Mouse (Mus musculus) CH12.LX (cell line): ENCODE results near the gene E2f3. TPM values are rescaled to one million over a fixed set of nuclear protein-coding genes. Genes with fewer than 3 reads are reported as not detected.
A peak's percentile ranks its signal among the peaks of the same experiment; 100 is the strongest.

Experiments used
- DNase-seq: peaks from one replicate; pipeline ENCODE4 v3.0.0-alpha.2; 2013; ENCODE audit errors: extremely low read depth
- H3K27ac ChIP-seq: 2 replicates; pipeline ENCODE4 v1.5.1; 2012; ENCODE audit warnings: low read depth, mild to moderate bottlenecking, control low read depth, moderate library complexity; ENCODE audit not compliant: insufficient read depth
- H3K27me3 ChIP-seq: replicated peaks from 2 replicates; pipeline ENCODE3; 2012; ENCODE audit warnings: inconsistent platforms
- H3K36me3 ChIP-seq, 2 experiments: replicated peaks in 1 of 2; 2 replicates each; pipeline versions ENCODE3 to v1.6.1; 2012; ENCODE audit warnings: inconsistent platforms in 1 of 2, low read length in 1 of 2, mild to moderate bottlenecking in 1 of 2, mixed read lengths in 1 of 2, moderate library complexity in 1 of 2; ENCODE audit not compliant: control insufficient read depth in 1 of 2, insufficient read depth in 1 of 2
- H3K4me1 ChIP-seq, 2 experiments: 2 replicates each; pipeline ENCODE4 v1.6.1; 2012; ENCODE audit warnings: inconsistent platforms in 1 of 2, moderate library complexity in 1 of 2; ENCODE audit not compliant: insufficient read depth in 2 of 2, control insufficient read depth in 1 of 2
- H3K4me2 ChIP-seq: 2 replicates; pipeline ENCODE4 v1.6.1; 2012; ENCODE audit warnings: low read depth, mild to moderate bottlenecking, control low read depth; ENCODE audit not compliant: poor library complexity, insufficient read depth, severe bottlenecking
- H3K4me3 ChIP-seq, 3 experiments: fragments of 150-350 bp in 1 of 3; sonication (generic) in 1 of 3; replicated peaks in 1 of 3; 2 replicates each; pipeline versions ENCODE3 to v1.5.1; 2011 to 2012; ENCODE audit warnings: low read depth in 2 of 3, low read length in 2 of 3, mild to moderate bottlenecking in 2 of 3, moderate library complexity in 2 of 3, control low read depth in 1 of 3, improper control_type of control experiment in 1 of 3, inconsistent platforms in 1 of 3, mixed read lengths in 1 of 3; ENCODE audit not compliant: poor library complexity in 1 of 3
- H3K79me2 ChIP-seq: replicated peaks from 2 replicates; pipeline ENCODE4 v1.6.1; 2012; ENCODE audit warnings: mild to moderate bottlenecking, moderate library complexity; ENCODE audit not compliant: control insufficient read depth, poor library complexity, insufficient read depth, severe bottlenecking; ENCODE audit errors: extremely low read depth
- H3K9ac ChIP-seq: 2 replicates; pipeline ENCODE4 v1.6.1; 2012; ENCODE audit warnings: low read depth, mild to moderate bottlenecking, control low read depth, moderate library complexity; ENCODE audit not compliant: insufficient read depth
- H3K9me3 ChIP-seq: replicated peaks from 2 replicates; pipeline ENCODE3; 2012; ENCODE audit warnings: low read length, inconsistent platforms, mixed read lengths
- BHLHE40 ChIP-seq: IDR thresholded peaks from 2 replicates; pipeline ENCODE4 v1.6.1; 2011; ENCODE audit warnings: mild to moderate bottlenecking, low read depth, low read length, improper control_type of control experiment
- CHD2 ChIP-seq: IDR thresholded peaks from 2 replicates; pipeline ENCODE4 v1.6.1; 2011; ENCODE audit warnings: low read length, improper control_type of control experiment
- ELF1 ChIP-seq: IDR thresholded peaks from 2 replicates; pipeline ENCODE4 v1.6.1; 2014; ENCODE audit warnings: low read depth, mild to moderate bottlenecking, inconsistent platforms, low read length, improper control_type of control experiment
- HCFC1 ChIP-seq: IDR thresholded peaks from 2 replicates; pipeline ENCODE4 v1.6.1; 2012; ENCODE audit warnings: low read depth, mild to moderate bottlenecking, inconsistent platforms, low read length, improper control_type of control experiment
- IRF4 ChIP-seq: IDR thresholded peaks from 2 replicates; pipeline ENCODE4 v1.6.1; 2014; ENCODE audit warnings: low read depth, mild to moderate bottlenecking, inconsistent platforms, low read length, improper control_type of control experiment
- JUN ChIP-seq: IDR thresholded peaks from 2 replicates; pipeline ENCODE4 v1.6.1; 2011; ENCODE audit warnings: low read depth, mild to moderate bottlenecking, low read length, improper control_type of control experiment, moderate library complexity; ENCODE audit not compliant: insufficient read depth
- MAX ChIP-seq: IDR thresholded peaks from 2 replicates; pipeline ENCODE4 v1.6.1; 2011; ENCODE audit warnings: low read length, improper control_type of control experiment
- MEF2A ChIP-seq: IDR thresholded peaks from 2 replicates; pipeline ENCODE4 v1.6.1; 2014; ENCODE audit warnings: low read depth, mild to moderate bottlenecking, inconsistent platforms, low read length, improper control_type of control experiment, borderline replicate concordance
- MXI1 ChIP-seq: IDR thresholded peaks from 2 replicates; pipeline ENCODE4 v1.6.1; 2011; ENCODE audit warnings: mild to moderate bottlenecking, low read depth, low read length, improper control_type of control experiment
- MYC ChIP-seq: IDR thresholded peaks from 2 replicates; pipeline ENCODE4 v1.6.1; 2011; ENCODE audit warnings: low read depth, mild to moderate bottlenecking, improper control_type of control experiment, low read length
- NELFE ChIP-seq: IDR thresholded peaks from 2 replicates; pipeline ENCODE4 v1.6.1; 2011; ENCODE audit warnings: low read depth, low read length, improper control_type of control experiment
- POLR2A ChIP-seq: IDR thresholded peaks from 2 replicates; pipeline ENCODE4 v1.6.1; 2011; ENCODE audit warnings: low read depth, mild to moderate bottlenecking, improper control_type of control experiment, low read length
- TBP ChIP-seq: conservative IDR thresholded peaks from 2 replicates; pipeline ENCODE4 v1.6.1; 2011; ENCODE audit warnings: low read depth, low read length, improper control_type of control experiment
- TCF12 ChIP-seq: IDR thresholded peaks from 2 replicates; pipeline ENCODE4 v1.6.1; 2014; ENCODE audit warnings: low read depth, mild to moderate bottlenecking, inconsistent platforms, low read length, improper control_type of control experiment
- USF2 ChIP-seq: conservative IDR thresholded peaks from 2 replicates; pipeline ENCODE4 v1.6.1; 2011; ENCODE audit warnings: low read depth, low read length, improper control_type of control experiment
- dilution Hi-C: fragments of 300-500 bp; cut with MboI; formaldehyde crosslinking; loops from 2 replicates; pipeline ENCODE4 v1.14.3; 2020; ENCODE audit warnings: low sequenced_read_pairs; ENCODE audit not compliant: extremely low pct_unique_long_range_greater_than_20kb, extremely low pct_ligation_motif_present
- in situ Hi-C: fragments of 300-500 bp; cut with MboI; formaldehyde crosslinking; loops from 3 replicates; pipeline ENCODE4 v1.14.3; 2019; ENCODE audit warnings: low sequenced_read_pairs, low pct_ligation_motif_present, low pct_unique_long_range_greater_than_20kb, mixed read lengths
- polyA plus RNA-seq: library from polyadenylated mRNA; unstranded; fragments of >175 nt; gene quantifications from 2 replicates; pipeline ENCODE4 v1.2.1, GENCODE M21; 2012; ENCODE audit warnings: low read depth; ENCODE audit not compliant: insufficient read length
- total RNA-seq, 2 experiments: library from RNA; depleted of rRNA; stranded (reverse); fragments of 300-350 nt in 1 of 2; fragments of >200 nt in 1 of 2; gene quantifications; 2 replicates each; pipeline ENCODE4 v1.2.3; 2012 to 2014

E2f3 gene
- total and polyA plus RNA-seq, 3 experiments: 7.6 to 20.7 (median 12.9) TPM

DNA sequence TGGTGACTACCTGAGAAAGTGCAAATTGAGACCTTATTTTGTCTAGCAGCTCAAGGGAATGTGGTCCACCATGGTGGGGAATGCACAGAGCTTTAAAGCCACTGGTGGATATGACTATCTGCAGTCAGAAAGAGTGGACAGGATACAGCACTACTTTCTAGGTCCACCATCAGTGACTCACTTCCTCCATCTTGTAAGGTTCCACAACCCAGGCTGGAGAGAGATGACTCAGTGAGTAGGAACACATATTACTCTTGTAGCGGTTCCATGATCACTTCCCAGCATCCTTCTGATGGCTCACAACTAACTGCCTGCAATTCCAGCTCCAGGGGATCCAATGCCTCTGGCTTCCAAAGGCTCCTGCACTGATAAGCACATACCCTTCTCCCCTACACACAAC lies 82.5 kb downstream of the E2f3 start (continued):
- no peak for TF ChIP-seq ELF1

DNA sequence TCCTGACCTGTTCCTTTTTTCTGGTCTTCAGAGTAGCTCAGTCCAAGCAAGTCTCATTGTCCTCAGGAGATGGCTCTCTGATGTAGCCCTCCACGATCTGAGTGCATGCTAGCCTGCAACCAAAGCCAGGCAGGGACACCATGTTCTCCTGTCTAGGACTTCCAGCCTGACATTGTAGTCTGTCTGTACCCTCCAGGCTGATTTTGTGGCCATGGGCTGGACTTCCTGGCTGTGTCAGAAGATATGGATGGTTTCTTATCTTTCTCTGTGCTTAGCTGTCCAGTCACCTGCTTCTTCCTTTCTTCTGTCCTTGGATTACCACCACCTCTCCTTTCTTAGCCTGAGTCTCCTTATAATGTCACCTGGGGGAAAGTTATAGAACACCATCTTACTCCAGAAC lies 83.2 kb downstream of the E2f3 start:
- Histone ChIP-seq H3K4me1 (peaks cover 12 to 28% of the 10 kb centered on the region in 2 experiments), H3K9me3 (no peaks in the 10 kb centered on the region), H3K4me2 (no peak overlapping the region), H3K4me3 (no peak overlapping the region), H3K27me3 (no peaks in the 10 kb centered on the region), H3K27ac (no peak overlapping the region), H3K9ac (no peak overlapping the region), H3K36me3 (peaks cover 0 to 13% of the 10 kb centered on the region in 2 experiments), H3K79me2 (no peaks in the 10 kb centered on the region)
- TF ChIP-seq JUN: no peak
- TF ChIP-seq MXI1: no peak
- no peak for TF ChIP-seq MAX
- no peak for TF ChIP-seq IRF4
- TF ChIP-seq NELFE: no peak
- no peak for TF ChIP-seq USF2
- TF ChIP-seq HCFC1: no peak
- no peak for TF ChIP-seq TCF12
- TF ChIP-seq MYC: no peak
- TF ChIP-seq CHD2: no peak
- no peak for TF ChIP-seq POLR2A
- no peak for TF ChIP-seq MEF2A
- dilution Hi-C loops: no loop called here
- in situ Hi-C loops: no loop called here
- DNase-seq: no peak

- H3K27ac ChIP-seq: no peak overlapping the region
- no peaks in the 10 kb centered on the region for H3K27me3 ChIP-seq
- no peaks in the 10 kb centered on the region for H3K79me2 ChIP-seq
- peaks cover 0 to 5% of the 10 kb centered on the region in 2 experiments for H3K36me3 ChIP-seq
- no peak overlapping the region for H3K4me3 ChIP-seq
- TF ChIP-seq TBP (peak; percentile 59; the same call in 1 of the 2 replicates), NELFE (no peak), BHLHE40 (peak; percentile 45)
- dilution Hi-C loops (no loop called here), in situ Hi-C loops (no loop called here)
- peaks cover 11 to 21% of the 10 kb centered on the region in 2 experiments for H3K4me1 ChIP-seq
- DNase-seq: no peak
- no peak overlapping the region for H3K9ac ChIP-seq
- H3K9me3 ChIP-seq: no peaks in the 10 kb centered on the region
- no peak overlapping the region for H3K4me2 ChIP-seq
Observed at GRCm38 (mm10) chr13:29901641-29902040, 84.2 kb downstream of the E2f3 start.
